Mouse (Mus musculus) layer of hippocampus, adult 2 months (tissue): ENCODE measurements around the gene Nt5dc3. TPM values are rescaled to one million over a fixed set of nuclear protein-coding genes. Genes with fewer than 3 reads are reported as not detected.

ENCODE experiments used
- DNase-seq, 2 experiments: peaks; one replicate each; pipeline ENCODE4 v3.0.0; 2022; ENCODE audit warnings: low spot score in 2 of 2
- H3K27ac ChIP-seq: fragments of 200-600 bp; 2 replicates; pipeline ENCODE4 v1.8.1; 2022
- H3K4me3 ChIP-seq: fragments of 200-600 bp; 2 replicates; pipeline ENCODE4 v1.8.1; 2022; ENCODE audit warnings: mild to moderate bottlenecking
- CTCF ChIP-seq: fragments of 200-600 bp; conservative IDR thresholded peaks from 2 replicates; pipeline ENCODE4 v1.8.1; 2022; ENCODE audit warnings: antibody characterized with exemption, mild to moderate bottlenecking, moderate library complexity
- total RNA-seq, 2 experiments: library from RNA; stranded (reverse); gene quantifications; 2 replicates each; pipeline ENCODE4 v1.2.3; 2021

Gene Nt5dc3
- total RNA-seq, 2 experiments from 2014 or later = 126 to 148 TPM

- H3K4me3 ChIP-seq = no peak overlapping the region
- peak in 1 of 2 experiments; percentile 29 for DNase-seq
- H3K27ac ChIP-seq = no peak overlapping the region
- no peak for TF ChIP-seq CTCF
Observed at GRCm38 (mm10) chr10:86880071-86880806, 101.4 kb downstream of the Nt5dc3 start.

GRCm38 (mm10) chr10:86881448-86881847 lies 102.6 kb downstream of the Nt5dc3 start:
- DNase-seq = no peak
- TF ChIP-seq CTCF = no peak
- H3K27ac ChIP-seq = no peak overlapping the region
- H3K4me3 ChIP-seq = no peak overlapping the region

GRCm38 (mm10) chr10:86886434-86886833 lies 107.6 kb downstream of the Nt5dc3 start:
- DNase-seq = no peak
- TF ChIP-seq CTCF = no peak
- Histone ChIP-seq H3K27ac (no peak overlapping the region), H3K4me3 (no peak overlapping the region)

Other genes starting within 250 kb of the Nt5dc3 start
- 100 to 1,000 TPM; 306 to 337 TPM for gene Hsp90b1, start 73.5 kb upstream of the Nt5dc3 start, total RNA-seq
- gene Ttc41, start 73.2 kb upstream of the Nt5dc3 start, total RNA-seq = 1 to 10 TPM; 1.3 to 1.5 TPM
- 10 to 100 TPM; 42.5 to 54.0 TPM for gene Gm49358, start 15.0 kb upstream of the Nt5dc3 start, total RNA-seq
- under 1 TPM; 0.54 to 0.61 TPM for gene Stab2, start 229.0 kb downstream of the Nt5dc3 start, total RNA-seq